Mouse (Mus musculus): Measurements from ENCODE around the gene Hagh. TPM values are rescaled to one million over a fixed set of nuclear protein-coding genes. Genes with fewer than 3 reads are reported as not detected.

The Hagh gene
- polyA plus RNA-seq, 1 experiment from 2014 or later = 28.8 TPM

- no peaks in the 10 kb centered on the region for H3K9me3 ChIP-seq (ENCODE audit: control insufficient read depth, low read length)
- no peak overlapping the region for H3K27ac ChIP-seq (replicated peaks; ENCODE audit: low read depth, low read length)
- WGBS = 79% methylated on average over 3 of the region's 3 CpGs
- H3K4me2 ChIP-seq (ENCODE audit: low read depth, severe bottlenecking) = no peak overlapping the region
- ATAC-seq (ENCODE audit: insufficient number of reproducible peaks, low FRiP score, low TSS enrichment, low read depth) (no peak), DNase-seq (ENCODE audit: low spot score) (no peak)
- no peak overlapping the region for H3K9ac ChIP-seq (ENCODE audit: low read length)
- H3K4me3 ChIP-seq (ENCODE audit: low read depth, low read length) = no peak overlapping the region
- no peaks in the 10 kb centered on the region for H3K36me3 ChIP-seq (ENCODE audit: control insufficient read depth, insufficient read depth, low read length)
- H3K4me1 ChIP-seq (ENCODE audit: control insufficient read depth, insufficient read depth, low read length) = no peaks in the 10 kb centered on the region
- no peaks in the 10 kb centered on the region for H3K27me3 ChIP-seq (ENCODE audit: control insufficient read depth, insufficient read depth, low read length)
Measured at GRCm38 (mm10) chr17:24811211-24811610, 28.7 kb upstream of the Hagh start.

GRCm38 (mm10) chr17:24812215-24812614, 27.7 kb upstream of the Hagh start:
- Histone ChIP-seq H3K27me3 (ENCODE audit: control insufficient read depth, insufficient read depth, low read length) (no peaks in the 10 kb centered on the region), H3K4me2 (ENCODE audit: low read depth, severe bottlenecking) (no peak overlapping the region), H3K4me3 (ENCODE audit: low read depth, low read length) (no peak overlapping the region), H3K9ac (ENCODE audit: low read length) (no peak overlapping the region), H3K4me1 (ENCODE audit: control insufficient read depth, insufficient read depth, low read length) (no peaks in the 10 kb centered on the region), H3K27ac (replicated peaks; ENCODE audit: low read depth, low read length) (no peak overlapping the region), H3K9me3 (ENCODE audit: control insufficient read depth, low read length) (no peaks in the 10 kb centered on the region), H3K36me3 (ENCODE audit: control insufficient read depth, insufficient read depth, low read length) (no peaks in the 10 kb centered on the region)
- DNase-seq (ENCODE audit: low spot score) = no peak
- ATAC-seq (ENCODE audit: insufficient number of reproducible peaks, low FRiP score, low TSS enrichment, low read depth) = no peak
- 40% methylated on average over 2 of the region's 2 CpGs for WGBS

- Histone ChIP-seq H3K36me3 (ENCODE audit: control insufficient read depth, insufficient read depth, low read length) (no peaks in the 10 kb centered on the region), H3K27me3 (ENCODE audit: control insufficient read depth, insufficient read depth, low read length) (no peaks in the 10 kb centered on the region), H3K4me2 (ENCODE audit: low read depth, severe bottlenecking) (no peak overlapping the region), H3K4me1 (ENCODE audit: control insufficient read depth, insufficient read depth, low read length) (no peaks in the 10 kb centered on the region), H3K4me3 (ENCODE audit: low read depth, low read length) (no peak overlapping the region), H3K27ac (replicated peaks; ENCODE audit: low read depth, low read length) (no peak overlapping the region), H3K9me3 (ENCODE audit: control insufficient read depth, low read length) (no peaks in the 10 kb centered on the region), H3K9ac (ENCODE audit: low read length) (no peak overlapping the region)
- no peak for DNase-seq (ENCODE audit: low spot score)
- 81% methylated on average over 5 of the region's 5 CpGs for WGBS
- ATAC-seq (ENCODE audit: insufficient number of reproducible peaks, low FRiP score, low TSS enrichment, low read depth) = no peak
Measured at GRCm38 (mm10) chr17:24815256-24815655, 24.7 kb upstream of the Hagh start.

- WGBS = 43% methylated on average over 1 of the region's 1 CpGs
- Histone ChIP-seq H3K4me1 (ENCODE audit: control insufficient read depth, insufficient read depth, low read length) (no peaks in the 10 kb centered on the region), H3K27ac (replicated peaks; ENCODE audit: low read depth, low read length) (no peak overlapping the region), H3K9ac (ENCODE audit: low read length) (no peak overlapping the region), H3K9me3 (ENCODE audit: control insufficient read depth, low read length) (no peaks in the 10 kb centered on the region), H3K4me3 (ENCODE audit: low read depth, low read length) (no peak overlapping the region), H3K27me3 (ENCODE audit: control insufficient read depth, insufficient read depth, low read length) (no peaks in the 10 kb centered on the region), H3K4me2 (ENCODE audit: low read depth, severe bottlenecking) (no peak overlapping the region), H3K36me3 (ENCODE audit: control insufficient read depth, insufficient read depth, low read length) (no peaks in the 10 kb centered on the region)
- DNase-seq (ENCODE audit: low spot score) (no peak), ATAC-seq (ENCODE audit: insufficient number of reproducible peaks, low FRiP score, low TSS enrichment, low read depth) (no peak)
Measured at GRCm38 (mm10) chr17:24817503-24817902, 22.4 kb upstream of the Hagh start.

- no peaks in the 10 kb centered on the region for H3K36me3 ChIP-seq (ENCODE audit: control insufficient read depth, insufficient read depth, low read length)
- no peaks in the 10 kb centered on the region for H3K4me1 ChIP-seq (ENCODE audit: control insufficient read depth, insufficient read depth, low read length)
- H3K9me3 ChIP-seq (ENCODE audit: control insufficient read depth, low read length) = no peaks in the 10 kb centered on the region
- no peak overlapping the region for H3K4me2 ChIP-seq (ENCODE audit: low read depth, severe bottlenecking)
- no peaks in the 10 kb centered on the region for H3K27me3 ChIP-seq (ENCODE audit: control insufficient read depth, insufficient read depth, low read length)
- DNase-seq (ENCODE audit: low spot score) (no peak), ATAC-seq (ENCODE audit: insufficient number of reproducible peaks, low FRiP score, low TSS enrichment, low read depth) (no peak)
- no peak overlapping the region for H3K4me3 ChIP-seq (ENCODE audit: low read depth, low read length)
- no peak overlapping the region for H3K27ac ChIP-seq (replicated peaks; ENCODE audit: low read depth, low read length)
- no peak overlapping the region for H3K9ac ChIP-seq (ENCODE audit: low read length)
- WGBS = 62% methylated on average over 6 of the region's 6 CpGs
Measured at GRCm38 (mm10) chr17:24818172-24818571, 21.8 kb upstream of the Hagh start.

GRCm38 (mm10) chr17:24819469-24819868, 20.5 kb upstream of the Hagh start:
- ATAC-seq (ENCODE audit: insufficient number of reproducible peaks, low FRiP score, low TSS enrichment, low read depth) = no peak
- H3K4me1 ChIP-seq (ENCODE audit: control insufficient read depth, insufficient read depth, low read length) = no peaks in the 10 kb centered on the region
- DNase-seq (ENCODE audit: low spot score) = no peak
- no peaks in the 10 kb centered on the region for H3K9me3 ChIP-seq (ENCODE audit: control insufficient read depth, low read length)
- H3K9ac ChIP-seq (ENCODE audit: low read length) = no peak overlapping the region
- H3K27me3 ChIP-seq (ENCODE audit: control insufficient read depth, insufficient read depth, low read length) = no peaks in the 10 kb centered on the region
- H3K4me2 ChIP-seq (ENCODE audit: low read depth, severe bottlenecking) = no peak overlapping the region
- no peak overlapping the region for H3K4me3 ChIP-seq (ENCODE audit: low read depth, low read length)
- WGBS = 68% methylated on average over 2 of the region's 2 CpGs
- no peak overlapping the region for H3K27ac ChIP-seq (replicated peaks; ENCODE audit: low read depth, low read length)
- no peaks in the 10 kb centered on the region for H3K36me3 ChIP-seq (ENCODE audit: control insufficient read depth, insufficient read depth, low read length)

GRCm38 (mm10) chr17:24821351-24822280, 18.3 kb upstream of the Hagh start:
- H3K36me3 ChIP-seq (ENCODE audit: control insufficient read depth, insufficient read depth, low read length) = no peaks in the 10 kb centered on the region
- no peaks in the 10 kb centered on the region for H3K4me1 ChIP-seq (ENCODE audit: control insufficient read depth, insufficient read depth, low read length)
- no peak overlapping the region for H3K27ac ChIP-seq (replicated peaks; ENCODE audit: low read depth, low read length)
- H3K9ac ChIP-seq (ENCODE audit: low read length) = no peak overlapping the region
- DNase-seq (ENCODE audit: low spot score) (no peak), ATAC-seq (ENCODE audit: insufficient number of reproducible peaks, low FRiP score, low TSS enrichment, low read depth) (no peak)
- no peaks in the 10 kb centered on the region for H3K9me3 ChIP-seq (ENCODE audit: control insufficient read depth, low read length)
- no peak overlapping the region for H3K4me2 ChIP-seq (ENCODE audit: low read depth, severe bottlenecking)
- 57% methylated on average over 3 of the region's 3 CpGs for WGBS
- H3K27me3 ChIP-seq (ENCODE audit: control insufficient read depth, insufficient read depth, low read length) = no peaks in the 10 kb centered on the region
- H3K4me3 ChIP-seq (ENCODE audit: low read depth, low read length) = no peak overlapping the region

- no peaks in the 10 kb centered on the region for H3K36me3 ChIP-seq (ENCODE audit: control insufficient read depth, insufficient read depth, low read length)
- H3K4me2 ChIP-seq (ENCODE audit: low read depth, severe bottlenecking) = no peak overlapping the region
- WGBS = 63% methylated on average over 5 of the region's 5 CpGs
- no peak overlapping the region for H3K4me3 ChIP-seq (ENCODE audit: low read depth, low read length)
- DNase-seq (ENCODE audit: low spot score) (no peak), ATAC-seq (ENCODE audit: insufficient number of reproducible peaks, low FRiP score, low TSS enrichment, low read depth) (no peak)
- H3K9ac ChIP-seq (ENCODE audit: low read length) = no peak overlapping the region
- no peak overlapping the region for H3K27ac ChIP-seq (replicated peaks; ENCODE audit: low read depth, low read length)
- no peaks in the 10 kb centered on the region for H3K27me3 ChIP-seq (ENCODE audit: control insufficient read depth, insufficient read depth, low read length)
- no peaks in the 10 kb centered on the region for H3K9me3 ChIP-seq (ENCODE audit: control insufficient read depth, low read length)
- no peaks in the 10 kb centered on the region for H3K4me1 ChIP-seq (ENCODE audit: control insufficient read depth, insufficient read depth, low read length)
Measured at GRCm38 (mm10) chr17:24840341-24840740, 398 bp downstream of the Hagh start.
